Mouse (Mus musculus): ENCODE data around the gene Celf5.

Gene Celf5

DNA sequence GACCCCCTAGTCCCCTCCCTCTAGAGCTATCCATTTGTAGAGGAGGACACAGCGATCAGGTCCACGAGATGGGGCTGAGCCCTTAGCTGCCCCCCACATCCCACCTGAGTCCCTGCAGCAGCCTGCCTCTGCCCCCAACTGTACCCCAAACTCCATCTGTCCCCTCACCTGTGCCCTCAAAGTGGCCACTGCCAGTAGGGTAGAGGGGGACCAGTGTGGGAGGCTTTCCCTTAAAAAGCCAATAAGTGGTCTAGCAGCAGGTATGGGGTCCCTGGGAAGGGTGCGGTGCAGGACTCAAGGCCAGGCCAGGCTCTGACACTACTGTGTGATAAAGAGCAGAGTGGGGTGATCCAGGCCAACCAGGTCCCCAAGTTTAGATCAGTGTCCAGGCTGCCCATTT, 55.2 kb downstream of the Celf5 start:
- DNase-seq (ENCODE audit: low read depth, low spot score) = no peak

DNA sequence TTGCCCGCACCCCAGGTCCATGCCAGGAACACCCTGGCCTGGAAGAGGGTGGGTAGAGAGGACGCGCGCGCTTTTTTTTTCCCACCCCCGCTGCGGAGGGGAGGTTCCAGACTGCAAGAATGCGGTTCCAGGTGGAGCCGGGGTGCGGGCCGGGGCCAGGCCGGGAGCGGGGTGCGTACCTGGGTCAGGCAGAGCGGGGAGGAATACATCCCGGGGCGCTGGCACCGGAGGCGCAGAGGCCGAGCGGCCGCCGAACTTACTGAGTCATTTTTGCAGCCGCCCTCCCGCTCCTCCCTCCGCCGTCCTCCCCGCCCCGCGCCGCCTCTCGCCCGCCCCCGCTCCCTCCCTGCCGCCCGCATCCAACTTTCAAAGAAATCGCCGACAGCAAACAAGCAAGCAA, 55.6 kb downstream of the Celf5 start:
- peak; percentile 58 for DNase-seq (ENCODE audit: low read depth, low spot score)

DNA sequence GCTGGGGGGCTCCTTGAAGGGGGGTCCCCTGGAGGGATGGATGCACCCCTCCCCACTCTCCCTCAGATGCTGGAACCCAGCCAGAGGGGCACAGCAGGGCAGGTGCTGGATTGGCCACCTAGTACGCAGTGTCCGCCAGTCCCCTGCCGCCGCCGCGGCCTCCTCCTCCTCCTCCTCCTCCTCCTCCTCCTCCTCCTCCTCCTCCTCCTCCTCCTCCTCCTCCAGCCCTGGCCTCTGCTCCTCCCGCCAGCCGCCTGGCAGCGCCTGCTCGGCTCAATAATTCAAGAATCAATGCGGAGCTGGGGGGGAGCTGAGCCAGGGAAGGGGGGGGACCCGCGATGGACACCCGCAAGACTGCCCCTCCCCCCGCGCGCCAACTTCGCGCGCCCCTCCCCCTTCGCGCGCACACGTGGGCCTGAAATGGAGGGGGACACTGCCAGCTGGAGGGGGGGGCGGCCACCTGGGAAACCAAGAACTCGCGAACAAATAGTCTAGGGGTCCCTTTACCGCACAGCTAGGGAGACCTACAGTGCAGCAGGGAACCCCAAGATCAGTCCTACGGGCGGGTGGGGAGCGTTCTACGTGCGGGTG, 56.3 kb downstream of the Celf5 start:
- DNase-seq (ENCODE audit: low read depth, low spot score) = no peak

DNA sequence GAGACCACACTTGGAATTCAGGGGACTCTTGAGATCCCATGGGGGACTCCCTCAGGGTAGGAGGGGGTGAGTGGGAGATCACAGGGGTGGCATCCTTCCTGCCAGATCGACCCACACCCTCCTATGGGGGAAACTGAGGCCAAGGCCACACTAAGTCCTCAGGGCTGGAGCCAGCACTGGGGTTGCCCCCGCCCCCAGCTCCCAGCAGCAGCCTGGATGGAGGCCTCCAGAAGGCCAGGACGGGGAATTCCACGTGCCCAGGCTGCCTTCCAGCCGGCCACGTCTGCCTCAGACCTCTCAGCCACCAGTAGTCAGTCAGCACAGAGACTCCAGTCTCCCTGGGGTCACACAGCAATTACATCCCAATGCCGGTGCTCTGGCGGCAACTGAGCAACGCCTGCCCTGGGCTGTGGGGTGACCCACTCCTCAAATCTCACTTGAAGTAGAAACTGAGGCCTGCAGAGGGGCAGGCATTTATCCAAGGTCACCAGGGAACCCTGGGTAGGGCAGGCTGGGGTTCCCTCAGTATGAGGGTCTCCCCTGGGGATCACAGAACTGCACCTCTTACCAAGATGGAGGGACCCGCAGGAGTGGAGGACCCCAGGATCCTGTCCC, 57.2 kb downstream of the Celf5 start:
- DNase-seq (ENCODE audit: low read depth, low spot score) = peak; percentile 88

DNA sequence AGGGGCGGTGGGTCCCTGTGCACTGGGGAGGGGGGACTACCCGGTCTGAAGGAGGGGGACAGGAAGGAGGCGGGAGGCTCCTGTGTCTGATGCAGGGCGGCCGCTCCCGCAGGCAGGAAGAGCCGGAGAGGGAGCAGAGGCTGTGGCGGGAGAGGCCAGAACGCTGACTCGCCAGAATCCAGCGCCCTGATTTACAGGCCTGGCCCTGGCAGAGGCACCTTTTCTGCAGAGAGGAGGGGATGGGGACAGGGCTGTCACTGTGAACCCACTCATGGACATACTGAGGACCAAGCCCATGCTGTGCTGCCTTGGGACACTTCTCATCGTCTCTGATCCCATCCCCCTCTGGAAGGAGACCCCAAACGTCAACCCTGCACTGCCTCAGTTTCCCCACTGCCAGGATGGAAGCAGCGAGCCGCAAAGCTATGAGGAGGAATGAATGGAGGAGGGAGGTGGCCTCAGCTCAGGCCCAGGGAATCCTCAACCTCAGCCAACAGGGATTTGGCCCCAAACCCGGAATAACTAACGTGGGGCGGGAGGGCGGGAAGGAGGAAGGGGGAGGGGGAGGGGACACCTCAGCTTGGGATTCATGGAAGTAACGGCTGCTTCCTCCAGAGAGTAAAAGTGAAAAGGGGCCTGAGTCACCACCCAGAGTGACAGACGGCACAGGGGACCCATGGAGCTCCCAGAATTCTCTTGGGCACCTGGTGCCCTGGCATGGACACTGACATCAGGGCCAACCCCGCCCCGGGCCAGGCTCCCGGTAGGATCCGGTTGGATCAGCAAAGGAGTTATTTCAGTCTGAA, 58.1 kb downstream of the Celf5 start:
- peak; percentile 81 for DNase-seq (ENCODE audit: low read depth, low spot score)

DNA sequence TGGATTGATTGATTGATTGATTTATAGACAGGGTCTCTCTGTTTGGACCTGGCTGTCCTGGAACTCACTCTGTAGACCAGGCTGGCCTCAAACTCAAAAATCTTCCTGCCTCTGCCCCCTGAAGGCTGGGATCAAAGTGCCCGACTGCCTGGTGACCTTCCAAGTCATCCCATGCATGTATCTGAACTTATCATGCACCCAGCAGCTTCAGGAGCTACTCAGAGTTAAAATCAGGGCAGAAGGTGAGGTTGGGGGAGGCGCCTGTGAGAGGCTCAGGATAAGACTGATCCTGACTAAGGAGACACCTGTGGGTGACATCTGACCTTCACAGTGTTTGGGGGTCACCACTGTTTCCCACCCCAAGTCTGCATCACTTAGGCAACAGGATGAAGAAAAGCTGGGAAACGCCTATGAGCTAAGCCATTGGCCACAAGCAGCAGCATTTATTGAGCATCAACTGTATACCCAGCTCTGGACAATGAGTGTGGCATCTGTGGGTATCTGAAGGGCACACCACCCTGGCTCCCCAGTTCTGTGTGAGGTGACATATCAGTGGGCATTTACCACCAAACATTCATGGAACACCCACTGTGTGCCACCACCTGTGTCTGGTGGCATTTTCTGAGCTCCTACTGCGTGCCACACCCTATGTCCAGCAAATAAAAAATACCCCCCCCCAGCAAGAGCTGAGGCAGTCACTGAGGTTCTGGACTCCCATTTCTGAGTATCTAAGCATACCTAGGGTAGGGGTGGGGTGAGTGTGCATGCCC, 58.8 kb downstream of the Celf5 start:
- no peak for DNase-seq (ENCODE audit: low read depth, low spot score)

DNA sequence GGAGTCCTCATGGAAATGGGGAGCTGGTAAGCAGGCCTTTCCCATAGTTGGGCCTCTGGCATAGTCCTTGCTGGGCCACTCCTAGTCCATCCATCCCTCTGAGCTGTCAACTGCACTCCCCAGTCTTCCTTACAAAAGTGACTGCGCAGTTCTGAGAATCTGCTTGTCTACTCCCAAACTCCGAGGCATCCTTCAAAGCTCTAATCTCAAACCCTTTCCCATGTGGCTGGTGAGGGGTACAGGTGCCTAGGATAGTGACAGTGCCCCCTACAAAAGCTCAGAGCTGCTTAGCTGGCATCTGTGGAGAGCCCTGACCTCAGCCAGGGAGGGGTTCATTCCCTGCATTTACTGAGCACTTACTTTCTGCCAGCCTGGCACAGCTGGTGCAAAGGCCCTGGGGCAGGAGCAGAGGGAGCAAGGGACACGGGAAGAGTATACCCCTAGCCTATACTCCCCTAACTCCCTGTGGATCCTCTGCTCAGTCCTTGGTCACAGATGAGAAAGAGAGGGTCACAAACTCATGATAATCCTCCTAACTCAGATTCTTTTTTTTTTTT, 59.8 kb downstream of the Celf5 start:
- no peak for DNase-seq (ENCODE audit: low read depth, low spot score)

DNA sequence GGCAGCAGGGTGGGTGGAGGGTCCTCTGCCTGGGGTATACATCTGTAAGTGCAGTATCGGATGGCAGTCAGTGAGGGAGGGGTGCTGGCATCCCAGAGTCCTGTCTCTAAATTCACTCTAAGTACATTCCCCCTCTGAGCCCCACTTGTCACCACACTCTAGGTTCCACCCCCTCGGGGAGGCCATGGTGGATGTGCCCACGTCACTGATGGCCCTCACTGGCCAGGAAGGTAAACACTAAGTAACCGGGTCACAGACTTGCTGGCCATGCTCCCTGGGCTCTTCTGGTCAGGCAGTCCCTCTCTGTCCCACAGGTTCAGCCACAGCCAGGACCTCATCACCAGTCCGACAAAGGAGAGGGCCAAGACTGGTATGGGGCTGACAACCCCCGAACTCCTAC, 60.3 kb downstream of the Celf5 start:
- DNase-seq (ENCODE audit: low read depth, low spot score) = no peak

DNA sequence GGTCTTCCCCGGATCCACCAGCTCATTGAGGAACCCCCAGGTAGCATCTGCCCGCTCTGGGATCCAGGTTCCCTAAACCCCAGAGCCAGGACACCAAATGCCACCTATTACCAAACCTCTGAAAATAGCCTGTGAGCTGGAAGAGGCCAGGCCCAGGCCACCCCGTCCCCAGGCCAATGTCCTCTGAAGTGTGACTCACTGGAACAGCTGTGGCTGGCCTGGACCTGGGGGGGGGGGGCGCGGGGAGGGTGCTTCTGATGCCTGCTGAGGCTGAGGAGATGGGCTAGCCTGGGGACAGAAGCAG, 60.8 kb downstream of the Celf5 start:
- DNase-seq (ENCODE audit: low read depth, low spot score) = no peak

DNA sequence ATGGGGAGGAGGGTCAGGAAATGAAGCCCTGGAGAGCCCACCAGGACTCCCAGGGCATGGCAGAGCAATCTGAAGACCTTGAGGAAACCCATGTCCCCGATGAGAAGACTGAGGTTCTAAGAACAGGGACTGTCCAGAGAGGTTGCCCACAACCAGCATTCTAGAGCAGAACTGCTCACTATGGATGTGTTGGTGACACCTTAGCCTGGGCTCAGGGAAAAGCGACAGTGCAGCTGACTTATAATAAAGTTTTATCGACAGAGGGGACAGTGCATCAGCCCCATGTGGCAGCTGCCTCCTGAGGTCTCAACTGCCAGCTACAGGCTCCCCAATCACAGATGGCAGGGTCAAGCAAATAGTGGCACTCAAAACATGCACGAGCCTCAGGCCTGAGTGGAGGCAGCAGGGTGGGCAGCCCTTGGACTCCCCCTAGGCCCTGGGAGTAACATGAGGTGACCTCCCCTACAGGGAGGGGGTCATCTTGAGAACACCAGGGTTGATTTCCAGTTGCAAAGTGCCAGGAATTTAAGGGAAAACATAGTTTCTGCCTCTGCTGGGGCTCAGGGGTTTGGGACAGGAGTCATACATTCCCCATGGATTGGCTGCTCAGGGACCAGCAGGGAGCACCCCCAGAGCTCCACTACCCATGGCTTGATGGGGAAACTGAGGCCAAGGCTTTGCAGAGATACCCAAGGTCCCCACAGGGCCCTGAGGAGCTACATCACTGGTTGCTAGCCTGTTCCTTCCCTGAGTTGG, 61.3 kb downstream of the Celf5 start:
- no peak for DNase-seq (ENCODE audit: low read depth, low spot score)

DNA sequence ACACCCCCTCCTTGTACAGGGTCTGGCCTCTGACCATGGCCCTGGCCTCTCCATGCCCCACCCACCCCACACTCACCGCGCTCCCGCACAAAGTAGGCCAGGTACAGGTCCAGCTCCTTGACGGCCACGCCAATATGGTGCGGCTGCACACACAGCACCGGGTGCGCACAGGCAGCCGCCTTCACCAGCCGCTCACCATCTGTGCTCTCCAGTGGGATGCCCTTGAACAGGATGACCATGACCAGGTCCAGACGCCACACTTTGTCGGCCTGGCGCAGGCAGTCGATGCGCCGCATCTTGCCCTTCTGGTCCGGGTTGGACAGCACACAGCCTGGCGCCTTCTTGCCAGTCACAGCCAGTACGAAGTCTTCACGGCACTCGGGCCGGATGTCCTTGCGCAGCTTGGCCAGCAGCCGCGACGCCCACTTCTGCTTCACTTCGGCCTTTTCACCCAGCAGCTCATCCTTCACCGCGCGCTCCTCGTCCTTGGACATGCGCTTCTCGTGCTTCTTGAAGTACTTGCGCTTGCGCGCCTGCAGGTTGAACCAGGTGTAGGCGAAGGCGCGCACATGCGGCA, 62.2 kb downstream of the Celf5 start:
- DNase-seq (ENCODE audit: low read depth, low spot score) = no peak

DNA sequence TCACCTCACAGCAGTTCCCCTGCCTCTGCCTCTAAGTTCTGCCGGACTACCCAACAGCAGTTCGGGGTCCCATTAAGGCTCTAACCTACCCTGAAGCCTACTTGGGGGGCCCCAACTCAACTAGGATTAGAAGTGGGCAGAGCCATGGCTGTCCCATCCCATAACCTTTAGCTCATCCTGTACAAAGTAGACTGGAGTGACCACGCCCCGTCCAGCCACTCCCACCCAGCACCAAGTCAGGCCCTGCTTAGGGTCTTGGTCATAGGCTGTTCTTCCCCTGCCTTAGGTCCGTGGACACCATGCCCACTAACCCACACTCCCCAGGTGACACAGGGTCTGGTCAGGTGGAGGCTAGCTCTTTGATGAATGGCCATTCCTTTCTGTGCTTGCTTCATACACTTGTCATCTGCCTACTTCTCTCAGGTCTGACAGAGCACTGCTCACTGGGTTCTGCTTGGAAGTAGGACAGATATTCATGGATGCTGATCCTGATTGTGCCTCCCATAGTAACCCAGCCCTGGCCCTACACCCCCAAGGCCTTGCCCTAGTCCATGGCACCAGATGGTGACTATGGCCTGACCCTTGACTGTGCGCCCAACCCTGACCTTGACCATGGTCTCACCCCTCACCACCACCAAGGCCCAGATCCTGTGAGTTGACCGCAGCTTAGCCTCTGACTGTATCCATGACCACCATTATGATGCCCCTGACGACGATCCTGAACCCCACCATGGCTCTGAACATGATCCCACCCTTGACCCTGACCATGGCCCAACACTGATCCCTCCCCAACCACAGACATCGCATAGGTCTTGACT, 63.2 kb downstream of the Celf5 start:
- DNase-seq (ENCODE audit: low read depth, low spot score) = no peak

DNA sequence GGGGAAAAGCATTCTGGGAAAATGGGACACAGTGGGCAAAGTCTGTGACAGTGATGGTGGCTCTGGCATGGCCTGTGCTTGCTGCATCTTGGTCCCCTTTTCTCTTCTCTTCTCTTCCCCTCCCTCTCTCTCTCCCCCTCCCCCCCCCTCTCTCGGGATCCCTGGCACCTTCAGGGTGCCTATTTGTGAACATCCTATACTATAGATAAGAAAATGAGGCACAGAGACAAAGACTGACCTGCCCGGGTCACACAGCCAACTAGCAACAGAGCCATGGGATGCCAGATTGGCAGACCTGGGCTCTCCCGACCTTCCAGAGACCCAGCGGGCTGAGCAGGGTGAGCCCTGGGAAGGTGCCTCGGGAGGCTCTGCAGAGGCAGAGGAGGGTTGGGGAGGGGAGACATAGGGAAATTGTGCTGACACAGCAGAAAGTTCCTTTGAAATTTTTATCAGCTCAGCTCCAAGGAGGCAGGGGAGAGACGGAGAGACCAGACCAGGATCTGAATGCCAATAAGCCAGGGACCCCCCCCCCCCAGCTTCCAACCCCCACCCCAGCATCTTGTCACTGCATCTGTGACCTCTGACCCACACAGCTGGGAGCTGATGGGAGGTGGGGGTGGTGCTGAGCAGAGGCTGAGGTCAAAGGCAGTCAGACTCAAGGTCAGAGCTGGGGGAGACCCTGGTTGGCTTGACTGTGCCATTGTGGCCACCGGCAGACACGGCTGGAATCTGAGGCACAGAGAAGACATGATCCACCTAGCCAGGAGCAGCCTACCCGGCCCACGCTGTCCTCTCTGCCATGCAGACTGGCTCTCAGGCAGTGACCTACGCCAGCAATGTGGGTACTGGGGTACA, 64.1 kb downstream of the Celf5 start:
- no peak for DNase-seq (ENCODE audit: low read depth, low spot score)

DNA sequence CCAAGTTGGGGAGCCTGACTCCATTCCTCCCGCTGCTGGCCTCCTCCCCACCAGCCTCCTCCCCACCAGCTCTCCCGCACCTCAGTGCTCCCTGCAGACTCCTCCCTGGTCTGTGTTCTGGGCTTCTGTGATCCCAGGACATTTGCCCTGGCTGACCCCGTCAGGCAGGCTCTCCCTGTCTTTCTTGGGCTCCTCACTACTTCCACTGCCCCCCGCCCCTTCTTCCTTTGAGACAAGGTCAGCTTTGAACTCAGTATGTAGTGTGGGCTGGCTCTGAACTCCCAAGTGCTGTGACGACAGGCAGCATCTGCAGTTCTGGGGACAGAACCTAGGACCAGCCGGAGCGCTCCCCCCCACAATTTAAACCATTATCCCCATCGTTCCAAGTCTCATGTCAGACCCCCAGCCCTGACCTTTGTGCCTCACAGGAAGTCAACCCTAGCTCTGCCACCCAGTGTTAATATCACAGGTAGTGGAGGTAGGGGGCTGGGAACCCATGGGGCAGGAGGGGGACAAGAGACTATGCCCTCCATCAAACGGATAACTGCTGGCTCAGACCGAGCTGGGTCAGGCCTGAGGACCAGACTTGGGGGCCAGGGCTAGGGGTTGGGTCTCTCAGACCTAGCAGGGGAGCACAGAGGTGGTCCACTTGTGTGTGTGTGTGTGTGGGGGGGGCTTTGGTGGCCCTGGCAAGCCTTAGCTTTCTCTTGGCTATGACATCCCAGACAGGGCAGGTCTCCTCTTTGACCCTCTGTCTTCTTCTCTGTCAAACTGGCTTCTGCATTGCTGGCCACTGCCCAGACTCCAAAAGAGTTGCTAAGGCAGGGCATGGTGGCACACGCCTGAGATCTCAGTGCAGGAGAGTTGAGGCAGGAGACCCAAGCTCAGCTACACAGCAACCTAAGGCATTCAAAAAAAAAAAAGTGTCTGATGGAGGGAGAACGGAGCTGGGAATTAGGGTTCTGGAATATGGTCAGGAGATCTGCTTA, 65.0 kb downstream of the Celf5 start:
- no peak for DNase-seq (ENCODE audit: low read depth, low spot score)

DNA sequence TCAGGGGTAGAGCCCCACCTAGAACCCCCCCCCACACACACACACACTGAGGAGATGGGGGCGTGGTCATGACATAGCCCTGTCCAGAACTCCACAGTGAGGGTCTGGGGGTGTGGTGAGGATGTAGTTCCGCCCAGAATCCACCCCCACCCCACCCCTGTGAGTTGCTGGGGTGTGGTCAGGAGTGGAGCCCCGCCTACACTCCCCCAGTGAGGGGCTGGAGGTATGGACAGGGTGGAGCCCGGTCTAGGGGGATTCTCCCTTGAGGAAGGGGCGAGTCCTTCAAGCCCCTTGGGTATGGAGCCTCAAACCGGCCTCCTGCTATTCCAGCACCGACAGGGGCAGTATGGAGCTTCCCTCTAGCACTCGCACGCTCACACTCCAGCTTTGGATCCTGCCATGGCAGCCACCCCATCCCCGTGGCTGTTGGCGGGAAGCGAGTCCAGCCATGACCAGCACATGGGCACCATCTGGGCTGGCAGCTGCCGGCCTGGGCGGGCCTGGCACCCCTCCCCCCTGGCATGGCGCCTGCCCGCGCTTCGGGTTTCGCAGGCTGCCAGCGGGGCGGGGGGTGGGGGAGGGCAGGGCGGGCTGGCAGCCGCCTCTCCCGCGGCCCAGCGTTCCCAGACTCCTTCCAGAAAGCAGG, 65.8 kb downstream of the Celf5 start:
- DNase-seq (ENCODE audit: low read depth, low spot score) = peak; percentile 53

DNA sequence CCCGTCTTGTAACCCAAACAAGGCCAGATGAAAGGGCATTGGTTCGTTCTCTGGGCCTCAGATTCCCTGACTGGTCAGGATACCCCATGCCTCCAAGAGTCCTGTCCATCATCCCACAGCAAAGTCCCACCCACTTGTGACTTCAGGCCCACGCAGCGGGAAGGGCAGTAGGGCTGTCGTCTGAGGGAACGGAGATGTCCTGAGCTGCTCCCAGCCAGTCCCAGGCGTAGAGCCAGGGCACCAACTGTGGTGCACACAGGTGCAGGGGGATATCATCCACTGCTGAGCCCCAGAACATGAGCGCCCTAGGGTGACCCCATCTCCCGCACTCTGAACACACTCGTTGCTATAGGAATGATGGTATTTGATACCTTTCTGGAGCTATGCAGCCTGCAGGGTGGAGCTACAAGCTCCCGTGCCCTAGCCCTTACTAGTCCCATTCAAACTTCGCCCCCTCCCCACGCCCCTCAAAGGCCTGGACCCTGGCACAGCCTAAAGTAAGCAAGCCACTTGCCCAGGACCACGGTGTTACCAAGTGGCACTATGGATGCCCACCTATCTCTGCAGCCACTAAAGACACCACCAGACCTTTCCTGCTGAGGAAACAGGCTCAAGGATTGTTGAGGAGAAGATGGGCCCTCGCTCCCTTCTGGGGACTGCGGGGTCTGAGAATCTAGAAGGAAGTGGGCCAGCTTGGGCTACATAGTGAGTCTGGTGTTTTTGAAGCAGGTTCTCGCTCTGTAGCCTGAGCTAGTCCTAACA, 66.8 kb downstream of the Celf5 start:
- DNase-seq (ENCODE audit: low read depth, low spot score) = no peak

DNA sequence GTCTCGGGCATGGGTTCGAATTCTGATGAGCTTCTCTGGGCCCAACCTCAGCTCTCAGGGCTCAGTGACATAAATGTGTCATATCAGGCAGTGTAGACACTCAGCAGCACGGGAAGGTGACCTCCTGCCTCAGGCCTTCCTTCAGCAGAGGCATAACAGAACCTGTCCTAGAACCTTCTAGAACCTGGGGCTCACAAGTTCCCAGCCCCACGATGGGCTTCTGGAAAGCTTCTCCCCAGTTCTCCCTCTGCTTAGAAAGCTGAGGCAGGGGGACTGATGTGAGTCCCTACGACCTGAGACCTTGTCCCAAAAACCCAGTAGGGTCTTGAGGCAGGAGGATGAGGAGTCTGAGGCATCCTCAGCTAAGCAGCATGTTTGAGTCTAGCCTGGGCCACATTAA, 67.4 kb downstream of the Celf5 start:
- DNase-seq (ENCODE audit: low read depth, low spot score) = no peak

Measured in 3T3-L1 (cell line).